Mouse (Mus musculus): Measurements from ENCODE around the gene Hist2h3c2. TPM values are rescaled to one million over a fixed set of nuclear protein-coding genes. Genes with fewer than 3 reads are reported as not detected.
A peak's percentile ranks its signal among the peaks of the same experiment; 100 is the strongest.
"Not testable (repeated sequence)": the region's sequence is repeated elsewhere in the genome, so short reads cannot be mapped to it uniquely, and the experiment has no call there.

Hist2h3c2 gene
- polyA plus RNA-seq, 2 experiments, result 14.6 to 91.6 TPM

GRCm38 (mm10) chr3:96209242-96209641 lies 29.7 kb downstream of the Hist2h3c2 start:
- no peaks in the 10 kb centered on the region for H3K27me3 ChIP-seq (ENCODE audit: control insufficient read depth, insufficient read depth, low read length)
- 29% methylated on average over 15 of the region's 15 CpGs for WGBS (ENCODE audit: insufficient replicate concordance)
- H3K4me1 ChIP-seq (replicated peaks; ENCODE audit: control insufficient read depth in 2 of 2, insufficient read depth in 2 of 2, low read length in 1 of 2), result no peaks in the 10 kb centered on the region
- no peak for TF ChIP-seq EP300 (IDR thresholded peaks at IDR 0.05; ENCODE audit: low read depth)
- peak; percentile 54 for TF ChIP-seq CTCF (IDR thresholded peaks at IDR 0.05; ENCODE audit: low read depth)
- no peak overlapping the region for H3K4me2 ChIP-seq (ENCODE audit: low read depth)
- H3K36me3 ChIP-seq (replicated peaks; ENCODE audit: control insufficient read depth, insufficient read depth, low read depth), result no peaks in the 10 kb centered on the region
- no peak overlapping the region for H3K27ac ChIP-seq
- no peak overlapping the region for H3K9ac ChIP-seq (replicated peaks)
- no peak for ATAC-seq (ENCODE audit: insufficient read depth)
- H3K4me3 ChIP-seq (ENCODE audit: insufficient read depth in 1 of 2, low read depth in 2 of 2, low read length in 2 of 2), result no peak overlapping the region
- no peak for DNase-seq (ENCODE audit: low read depth in 3 of 3, low spot score in 3 of 3)
- no peaks in the 10 kb centered on the region for H3K9me3 ChIP-seq (ENCODE audit: control insufficient read depth, low read length)

GRCm38 (mm10) chr3:96207819-96208218 lies 31.1 kb downstream of the Hist2h3c2 start:
- ATAC-seq (ENCODE audit: insufficient read depth) (no peak), DNase-seq (ENCODE audit: low read depth in 3 of 3, low spot score in 3 of 3) (no peak)
- TF ChIP-seq CTCF (IDR thresholded peaks at IDR 0.05; ENCODE audit: low read depth), result no peak
- no peak for TF ChIP-seq EP300 (IDR thresholded peaks at IDR 0.05; ENCODE audit: low read depth)
- no peaks in the 10 kb centered on the region for H3K36me3 ChIP-seq (replicated peaks; ENCODE audit: control insufficient read depth, insufficient read depth, low read depth)
- no peak overlapping the region for H3K9ac ChIP-seq (replicated peaks)
- H3K27me3 ChIP-seq (ENCODE audit: control insufficient read depth, insufficient read depth, low read length), result no peaks in the 10 kb centered on the region
- H3K9me3 ChIP-seq (ENCODE audit: control insufficient read depth, low read length), result no peaks in the 10 kb centered on the region
- H3K4me3 ChIP-seq (ENCODE audit: insufficient read depth in 1 of 2, low read depth in 2 of 2, low read length in 2 of 2), result no peak overlapping the region
- no peak overlapping the region for H3K4me2 ChIP-seq (ENCODE audit: low read depth)
- no peaks in the 10 kb centered on the region for H3K4me1 ChIP-seq (replicated peaks; ENCODE audit: control insufficient read depth in 2 of 2, insufficient read depth in 2 of 2, low read length in 1 of 2)
- no peak overlapping the region for H3K27ac ChIP-seq
- WGBS (ENCODE audit: insufficient replicate concordance), result 71% methylated on average over 3 of the region's 3 CpGs

DNA sequence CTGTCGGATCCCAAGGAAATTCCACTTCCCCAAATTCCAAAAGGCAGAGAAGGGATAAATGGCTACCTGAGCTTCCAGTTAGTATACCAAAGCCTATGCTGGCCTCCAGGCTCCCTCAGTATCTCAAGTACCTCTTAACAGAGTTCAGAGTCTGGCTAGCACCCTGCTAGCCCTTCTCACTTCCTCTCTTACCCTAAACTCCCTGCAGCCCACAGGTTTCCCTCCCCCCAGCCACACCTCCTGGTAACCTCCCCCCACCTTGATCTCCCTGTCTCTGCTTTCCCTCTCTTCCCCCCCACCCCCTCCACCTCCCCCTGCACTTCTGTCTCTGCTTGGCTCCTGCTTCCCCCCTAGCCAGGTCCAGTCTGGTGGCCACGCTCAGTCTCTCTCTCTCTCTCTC lies 39.2 kb downstream of the Hist2h3c2 start:
- no peak for TF ChIP-seq CTCF (IDR thresholded peaks at IDR 0.05; ENCODE audit: low read depth)
- TF ChIP-seq EP300 (IDR thresholded peaks at IDR 0.05; ENCODE audit: low read depth), result no peak
- peaks cover 13 to 22% of the 10 kb centered on the region in 2 experiments for H3K4me1 ChIP-seq (replicated peaks; ENCODE audit: control insufficient read depth in 2 of 2, insufficient read depth in 2 of 2, low read length in 1 of 2)
- no peak overlapping the region for H3K27ac ChIP-seq
- ATAC-seq (ENCODE audit: insufficient read depth) (no peak), DNase-seq (ENCODE audit: low read depth in 3 of 3, low spot score in 3 of 3) (no peak)
- H3K4me3 ChIP-seq (ENCODE audit: insufficient read depth in 1 of 2, low read depth in 2 of 2, low read length in 2 of 2), result no peak overlapping the region
- H3K4me2 ChIP-seq (ENCODE audit: low read depth), result no peak overlapping the region
- H3K9ac ChIP-seq (replicated peaks), result no peak overlapping the region
- H3K36me3 ChIP-seq (replicated peaks; ENCODE audit: control insufficient read depth, insufficient read depth, low read depth), result no peaks in the 10 kb centered on the region
- H3K27me3 ChIP-seq (ENCODE audit: control insufficient read depth, insufficient read depth, low read length), result no peaks in the 10 kb centered on the region
- no peaks in the 10 kb centered on the region for H3K9me3 ChIP-seq (ENCODE audit: control insufficient read depth, low read length)
- 41% methylated on average over 2 of the region's 2 CpGs for WGBS (ENCODE audit: insufficient replicate concordance)

DNA sequence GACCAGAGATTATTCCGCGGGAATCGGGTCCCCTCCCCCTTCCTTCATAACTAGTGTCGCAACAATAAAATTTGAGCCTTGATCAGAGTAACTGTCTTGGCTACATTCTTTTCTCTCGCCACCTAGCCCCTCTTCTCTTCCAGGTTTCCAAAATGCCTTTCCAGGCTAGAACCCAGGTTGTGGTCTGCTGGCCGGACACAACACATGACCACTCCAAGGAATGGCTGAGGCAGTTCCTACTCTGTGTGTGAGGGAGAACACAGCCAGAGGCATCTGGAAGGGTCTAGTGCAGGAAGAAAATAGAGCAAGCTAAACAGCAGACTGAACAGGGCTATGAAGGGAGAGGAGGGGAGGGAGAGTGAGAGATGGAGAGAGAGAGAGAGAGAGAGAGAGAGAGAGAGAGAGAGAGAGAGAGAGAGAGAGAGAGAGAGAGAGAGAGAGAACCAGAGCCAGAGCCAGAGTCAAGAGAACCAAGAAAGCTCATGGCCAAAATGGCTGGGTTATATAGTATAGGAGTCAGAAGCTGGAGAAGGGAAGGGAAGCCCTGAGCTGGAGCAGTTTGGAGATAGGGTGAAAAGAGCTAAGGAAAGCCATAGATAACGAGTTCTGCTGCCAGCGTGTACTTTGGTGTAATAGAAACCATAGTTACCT lies 40.2 kb downstream of the Hist2h3c2 start:
- not testable (repeated sequence) for ATAC-seq (ENCODE audit: insufficient read depth); H3K27me3 ChIP-seq (ENCODE audit: control insufficient read depth, insufficient read depth, low read length); H3K27ac ChIP-seq; H3K4me3 ChIP-seq (ENCODE audit: insufficient read depth in 1 of 2, low read depth in 2 of 2, low read length in 2 of 2); H3K9ac ChIP-seq (replicated peaks); H3K9me3 ChIP-seq (ENCODE audit: control insufficient read depth, low read length); DNase-seq (ENCODE audit: low read depth in 3 of 3, low spot score in 3 of 3); H3K36me3 ChIP-seq (replicated peaks; ENCODE audit: control insufficient read depth, insufficient read depth, low read depth)
- Histone ChIP-seq H3K4me2 (ENCODE audit: low read depth) (peak overlapping the region; percentile 35), H3K4me1 (replicated peaks; ENCODE audit: control insufficient read depth in 2 of 2, insufficient read depth in 2 of 2, low read length in 1 of 2) (peaks cover 13 to 22% of the 10 kb centered on the region in 2 experiments)
- WGBS (ENCODE audit: insufficient replicate concordance), result 17% methylated on average over 6 of the region's 8 CpGs

- Histone ChIP-seq H3K4me3 (ENCODE audit: insufficient read depth in 1 of 2, low read depth in 2 of 2, low read length in 2 of 2) (peak overlapping the region; percentile 33 to 70), H3K27ac (peak overlapping the region; percentile 77), H3K4me1 (replicated peaks; ENCODE audit: control insufficient read depth in 2 of 2, insufficient read depth in 2 of 2, low read length in 1 of 2) (peaks cover 13 to 22% of the 10 kb centered on the region in 2 experiments), H3K9ac (replicated peaks) (peak overlapping the region; percentile 94), H3K9me3 (ENCODE audit: control insufficient read depth, low read length) (no peaks in the 10 kb centered on the region), H3K36me3 (replicated peaks; ENCODE audit: control insufficient read depth, insufficient read depth, low read depth) (no peaks in the 10 kb centered on the region), H3K4me2 (ENCODE audit: low read depth) (peak overlapping the region; percentile 97), H3K27me3 (ENCODE audit: control insufficient read depth, insufficient read depth, low read length) (no peaks in the 10 kb centered on the region)
- no peak for TF ChIP-seq EP300 (IDR thresholded peaks at IDR 0.05; ENCODE audit: low read depth)
- no peak for TF ChIP-seq CTCF (IDR thresholded peaks at IDR 0.05; ENCODE audit: low read depth)
- DNase-seq (ENCODE audit: low read depth in 3 of 3, low spot score in 3 of 3) (peak in 1 of 3 experiments; percentile 45), ATAC-seq (ENCODE audit: insufficient read depth) (peak; percentile 42; the same call in 1 of the 2 replicates)
- 3% methylated on average over 6 of the region's 6 CpGs for WGBS (ENCODE audit: insufficient replicate concordance)
These were observed 40.7 kb downstream of the Hist2h3c2 start for GRCm38 (mm10) chr3:96198181-96198580.

All from liver, embryonic 14.5 days (tissue).